ENCODE assay signal across 16 mouse cellular contexts in the genomic region with DNA sequence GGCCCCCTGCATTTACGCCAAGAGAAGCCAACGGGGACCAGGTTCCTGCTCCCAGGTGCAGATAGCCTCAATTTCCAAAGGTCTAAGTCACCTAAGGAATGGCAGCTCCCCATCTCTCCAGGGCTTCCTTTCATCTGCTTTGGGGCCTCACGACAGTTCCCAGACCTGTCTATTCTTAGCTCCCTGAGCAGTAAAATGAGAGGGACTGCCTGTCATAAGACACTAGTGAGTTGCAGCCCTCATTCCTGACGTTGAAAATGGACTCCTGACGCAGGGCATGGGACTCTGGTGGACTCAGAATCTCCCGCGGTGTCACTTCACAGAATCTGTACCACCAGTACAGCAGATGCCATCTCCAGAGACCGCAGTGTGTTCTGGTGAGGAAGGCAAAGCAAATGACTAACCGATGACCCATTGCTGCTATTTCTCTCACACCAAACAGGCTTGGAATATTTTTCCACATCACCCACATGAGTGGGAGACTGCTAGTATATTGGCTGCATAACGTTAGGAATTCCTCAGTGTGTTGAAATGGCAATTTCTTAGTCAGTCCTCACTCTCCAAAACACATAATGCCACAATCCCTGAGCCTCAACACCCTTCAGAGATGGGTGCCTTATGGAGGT.
DNase-seq lines count a peak whose midpoint lies in the region; ATAC-seq and TF ChIP-seq lines count a peak whose summit lies in the region.
"Had no signal": no experiment of that assay in that cellular context is flagged by ENCODE, and none has a peak within 500 bp of the region (broad histone marks: within the 10 kb centered on the region; RNA-seq: fewer than 3 reads in every experiment).

No protein-coding gene starts in this region.

- no peak for TF ChIP-seq CTCF in layer of hippocampus, adult 2 months (conservative IDR thresholded peaks at IDR 0.05)

- ATAC-seq in forebrain, embryonic 16.5 days = no peak
- ATAC-seq in midbrain, embryonic 13.5 days = no peak
- ATAC-seq in midbrain, embryonic 16.5 days = no peak
- ATAC-seq: forebrain, embryonic 15.5 days; hindbrain, postnatal 0 days had no signal

- H3K27ac ChIP-seq in forebrain, embryonic 10.5 days = peak overlapping the region; percentile 40; the same call in 1 of the 2 replicates
- H3K27ac ChIP-seq in forebrain, embryonic 16.5 days (ENCODE audit: low read length) = no peak overlapping the region
- peak overlapping the region; percentile 36; the same call in 1 of the 2 replicates for H3K27ac ChIP-seq in layer of hippocampus, adult 2 months
- peak overlapping the region; percentile 16; the same call in 1 of the 2 replicates for H3K27ac ChIP-seq in midbrain, embryonic 13.5 days
- H3K27ac ChIP-seq in midbrain, embryonic 16.5 days (ENCODE audit: low read length) = no peak overlapping the region
- H3K27ac ChIP-seq: hindbrain, postnatal 0 days; kidney, embryonic 15.5 days; liver, embryonic 13.5 days had no signal

- no peaks in the 10 kb centered on the region for H3K27me3 ChIP-seq in forebrain, embryonic 10.5 days (ENCODE audit: poor library complexity, severe bottlenecking)
- H3K27me3 ChIP-seq in forebrain, embryonic 16.5 days (replicated peaks; ENCODE audit: control insufficient read depth, insufficient read depth, low read length) = no peaks in the 10 kb centered on the region
- H3K27me3 ChIP-seq in midbrain, embryonic 13.5 days = no peaks in the 10 kb centered on the region
- no peaks in the 10 kb centered on the region for H3K27me3 ChIP-seq in midbrain, embryonic 16.5 days (ENCODE audit: control insufficient read depth, insufficient read depth, low read depth, low read length)
- H3K27me3 ChIP-seq: CH12.LX; forebrain, embryonic 15.5 days; kidney, embryonic 15.5 days; liver, embryonic 13.5 days had no signal

- no peak for DNase-seq in forebrain, embryonic 10.5 days (ENCODE audit: extremely low spot score, low spot score)
- DNase-seq in layer of hippocampus, adult 2 months (ENCODE audit: low spot score in 2 of 2) = no peak
- DNase-seq in layer of hippocampus, postnatal 14 days (ENCODE audit: low spot score in 2 of 2) = no peak
- peak; percentile 60 for DNase-seq in skeletal muscle tissue, adult 2 months (ENCODE audit: low read depth, low spot score)
- no peak for DNase-seq in retina, embryonic 14.5 days (ENCODE audit: low spot score)
- DNase-seq: cerebellum, adult 11-12 months; right cerebral cortex, postnatal 4 days; thymus, postnatal 25 days had no signal

- WGBS in forebrain, embryonic 10.5 days = 89% methylated on average over 10 of the region's 10 CpGs
- 86% methylated on average over 10 of the region's 10 CpGs for WGBS in forebrain, embryonic 16.5 days
- 89% methylated on average over 10 of the region's 10 CpGs for WGBS in midbrain, embryonic 13.5 days
- 87% methylated on average over 10 of the region's 10 CpGs for WGBS in midbrain, embryonic 16.5 days

- H3K36me3 ChIP-seq in forebrain, embryonic 10.5 days (replicated peaks) = peaks cover 16% of the 10 kb centered on the region
- H3K36me3 ChIP-seq in forebrain, embryonic 16.5 days (ENCODE audit: control insufficient read depth, insufficient read depth) = peaks cover 13% of the 10 kb centered on the region
- peaks cover 21% of the 10 kb centered on the region for H3K36me3 ChIP-seq in midbrain, embryonic 13.5 days
- H3K36me3 ChIP-seq in midbrain, embryonic 16.5 days (ENCODE audit: control insufficient read depth, insufficient read depth, low read length) = no peaks in the 10 kb centered on the region; the same call in none of the 2 replicates
- H3K36me3 ChIP-seq: liver, embryonic 13.5 days had no signal

- peaks cover 31% of the 10 kb centered on the region for H3K4me1 ChIP-seq in forebrain, embryonic 10.5 days
- H3K4me1 ChIP-seq in forebrain, embryonic 16.5 days (replicated peaks; ENCODE audit: control insufficient read depth, insufficient read depth, low read length) = peaks cover 20% of the 10 kb centered on the region
- H3K4me1 ChIP-seq in midbrain, embryonic 13.5 days (replicated peaks) = peaks cover 74% of the 10 kb centered on the region
- peaks cover 30% of the 10 kb centered on the region for H3K4me1 ChIP-seq in midbrain, embryonic 16.5 days (ENCODE audit: control insufficient read depth, insufficient read depth, low read length)

- no peak overlapping the region for H3K4me3 ChIP-seq in forebrain, embryonic 10.5 days
- H3K4me3 ChIP-seq in forebrain, embryonic 16.5 days (replicated peaks; ENCODE audit: low read length) = no peak overlapping the region
- no peak overlapping the region for H3K4me3 ChIP-seq in layer of hippocampus, adult 2 months
- no peak overlapping the region for H3K4me3 ChIP-seq in midbrain, embryonic 13.5 days (replicated peaks)
- no peak overlapping the region for H3K4me3 ChIP-seq in midbrain, embryonic 16.5 days (ENCODE audit: low read depth, low read length)
- H3K4me3 ChIP-seq: forebrain, embryonic 15.5 days; kidney, embryonic 15.5 days; liver, embryonic 13.5 days had no signal

- H3K4me2 ChIP-seq in forebrain, embryonic 16.5 days (ENCODE audit: low read length) = no peak overlapping the region
- no peak overlapping the region for H3K4me2 ChIP-seq in midbrain, embryonic 13.5 days (replicated peaks)
- no peak overlapping the region for H3K4me2 ChIP-seq in midbrain, embryonic 16.5 days (ENCODE audit: low read length)
- H3K4me2 ChIP-seq: forebrain, embryonic 15.5 days; kidney, embryonic 15.5 days; liver, embryonic 13.5 days had no signal

- no peaks in the 10 kb centered on the region for H3K9me3 ChIP-seq in forebrain, embryonic 10.5 days
- H3K9me3 ChIP-seq in forebrain, embryonic 16.5 days (ENCODE audit: control insufficient read depth, low read length) = no peaks in the 10 kb centered on the region
- H3K9me3 ChIP-seq in midbrain, embryonic 13.5 days = no peaks in the 10 kb centered on the region
- H3K9me3 ChIP-seq in midbrain, embryonic 16.5 days (replicated peaks; ENCODE audit: control insufficient read depth, low read length, poor library complexity, severe bottlenecking) = no peaks in the 10 kb centered on the region
- H3K9me3 ChIP-seq: forebrain, embryonic 15.5 days; kidney, embryonic 15.5 days; liver, embryonic 13.5 days had no signal

- no peak overlapping the region for H3K9ac ChIP-seq in forebrain, embryonic 16.5 days (replicated peaks; ENCODE audit: low read depth, low read length)
- no peak overlapping the region for H3K9ac ChIP-seq in midbrain, embryonic 13.5 days (replicated peaks)
- H3K9ac ChIP-seq in midbrain, embryonic 16.5 days (ENCODE audit: low read depth, low read length) = no peak overlapping the region
- H3K9ac ChIP-seq: forebrain, embryonic 15.5 days; kidney, embryonic 15.5 days; liver, embryonic 13.5 days had no signal

Comparison
In these comparisons a context has a peak if more than half of its experiments do, and no peak if none do; other contexts are left out.
1. H3K27ac ChIP-seq: peak in forebrain, embryonic 10.5 days (single experiment), layer of hippocampus, adult 2 months (single experiment) and midbrain, embryonic 13.5 days (single experiment); none in forebrain, embryonic 16.5 days (single experiment) and midbrain, embryonic 16.5 days (single experiment).